Mouse (Mus musculus) kidney, postnatal 14 days (tissue): ENCODE data around the gene E330014E10Rik.
"Not testable (repeated sequence)": the region's sequence is repeated elsewhere in the genome, so short reads cannot be mapped to it uniquely, and the experiment has no call there.

Experiments
- DNase-seq: peaks from one replicate; pipeline ENCODE4 v3.0.0; 2022; ENCODE audit warnings: mixed read lengths

Gene E330014E10Rik

GRCm38 (mm10) chr5:95775690-95776089 is at the start of gene E330014E10Rik:
E330014E10Rik (plus strand) TSS chr5:95775990.
- not testable (repeated sequence) for DNase-seq

GRCm38 (mm10) chr5:95736073-95736472 is 39.7 kb upstream of the E330014E10Rik start, which contains the start of gene Gm7978:
Gm7978 (minus strand) TSS chr5:95736173.
- DNase-seq: not testable (repeated sequence)

- DNase-seq: not testable (repeated sequence)
Measured at GRCm38 (mm10) chr5:95741714-95742113, 34.1 kb upstream of the E330014E10Rik start, which contains the start of gene Gm7982. Gm7982 (plus strand) TSS chr5:95742014.

GRCm38 (mm10) chr5:95810841-95811240 is 35.1 kb downstream of the E330014E10Rik start:
- DNase-seq: peak; percentile 8

GRCm38 (mm10) chr5:95836580-95836979 is 60.8 kb downstream of the E330014E10Rik start:
- DNase-seq: no peak

GRCm38 (mm10) chr5:95854030-95854429 is 78.2 kb downstream of the E330014E10Rik start:
- DNase-seq: no peak
